Mouse (Mus musculus) mouse trophoblast stem cell (cell line): ENCODE results near the gene Rhox2h.
"Not testable (repeated sequence)": the region's sequence is repeated elsewhere in the genome, so short reads cannot be mapped to it uniquely, and the experiment has no call there.

ENCODE experiments used
- in situ Hi-C, 2 experiments: fragments of 300-500 bp; cut with MseI, MboI; formaldehyde crosslinking; loops; 2 replicates in 1 of 2; 3 replicates in 1 of 2; pipeline ENCODE4 v1.15.1; 2025

Gene Rhox2h

DNA sequence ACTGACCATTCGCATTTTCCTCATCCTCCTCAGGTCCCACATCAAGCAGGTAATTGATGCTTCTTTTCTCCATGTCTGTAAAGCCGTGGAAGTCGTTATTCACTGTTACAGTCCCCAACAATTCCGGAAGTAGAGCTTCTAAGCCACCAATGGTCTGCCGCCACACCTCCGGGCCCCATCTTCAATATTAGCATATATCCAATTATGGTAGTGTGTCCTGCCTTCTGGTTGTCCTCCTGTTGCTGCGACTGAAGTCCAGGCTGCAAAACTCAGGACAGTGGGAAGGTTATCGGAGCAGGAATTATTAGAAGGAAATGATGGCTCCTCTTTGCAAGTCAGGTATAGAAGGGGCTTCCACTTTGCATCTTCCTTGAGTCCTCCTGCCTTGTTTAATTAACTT lies at the start of gene Rhox2h:
TSS of gene Rhox2h (minus strand) at position 101 of the 400 bp plus-strand sequence.
- in situ Hi-C loops = not testable (repeated sequence)

DNA sequence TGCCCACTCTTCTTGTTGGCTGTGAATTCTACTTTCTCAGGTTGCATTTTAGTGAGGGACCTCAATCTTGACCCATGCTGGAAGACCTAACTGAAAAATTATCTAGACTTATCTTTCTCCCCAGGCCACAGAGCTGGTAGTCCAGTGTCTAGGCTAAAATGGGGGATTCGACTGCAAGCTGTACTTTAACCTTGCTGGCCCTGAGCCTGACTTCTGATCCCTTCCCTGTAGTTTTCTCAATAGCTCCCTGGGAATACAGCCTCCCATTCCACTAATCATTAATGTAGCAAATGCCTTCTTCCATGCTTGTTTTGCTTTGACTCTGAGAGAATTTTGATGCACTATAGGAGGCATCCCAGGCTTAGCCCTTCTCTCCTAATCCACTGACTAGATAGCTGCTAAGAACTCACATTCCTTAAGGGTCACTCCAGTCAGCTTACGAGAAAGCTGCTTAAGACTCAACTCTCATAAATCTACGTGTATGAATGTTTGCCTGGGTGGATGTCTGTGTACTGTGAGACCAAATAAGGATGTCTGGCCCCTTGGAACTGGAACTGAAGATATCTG lies 28.8 kb upstream of the Rhox2h start:
- in situ Hi-C loops = no loop called here

DNA sequence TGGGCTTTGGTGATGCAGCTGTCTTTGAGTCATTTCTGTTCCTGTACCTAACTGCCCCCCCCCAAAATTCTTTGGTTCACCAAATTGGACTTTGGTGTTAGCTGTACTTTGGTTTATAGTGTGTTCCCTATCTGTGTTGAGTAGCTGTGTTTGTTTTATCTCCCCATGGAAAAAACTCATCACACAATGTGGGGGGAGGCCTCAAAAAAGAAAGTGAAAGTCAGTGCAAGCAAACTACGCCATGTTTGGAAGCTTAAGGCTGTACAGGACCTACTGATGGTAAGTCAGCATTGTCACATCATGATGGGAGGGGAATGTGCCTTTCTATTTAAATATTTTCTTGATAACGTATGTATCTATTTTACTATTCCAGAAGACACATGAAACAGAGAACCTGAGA lies 19.2 kb upstream of the Rhox2h start:
- in situ Hi-C loops = no loop called here

DNA sequence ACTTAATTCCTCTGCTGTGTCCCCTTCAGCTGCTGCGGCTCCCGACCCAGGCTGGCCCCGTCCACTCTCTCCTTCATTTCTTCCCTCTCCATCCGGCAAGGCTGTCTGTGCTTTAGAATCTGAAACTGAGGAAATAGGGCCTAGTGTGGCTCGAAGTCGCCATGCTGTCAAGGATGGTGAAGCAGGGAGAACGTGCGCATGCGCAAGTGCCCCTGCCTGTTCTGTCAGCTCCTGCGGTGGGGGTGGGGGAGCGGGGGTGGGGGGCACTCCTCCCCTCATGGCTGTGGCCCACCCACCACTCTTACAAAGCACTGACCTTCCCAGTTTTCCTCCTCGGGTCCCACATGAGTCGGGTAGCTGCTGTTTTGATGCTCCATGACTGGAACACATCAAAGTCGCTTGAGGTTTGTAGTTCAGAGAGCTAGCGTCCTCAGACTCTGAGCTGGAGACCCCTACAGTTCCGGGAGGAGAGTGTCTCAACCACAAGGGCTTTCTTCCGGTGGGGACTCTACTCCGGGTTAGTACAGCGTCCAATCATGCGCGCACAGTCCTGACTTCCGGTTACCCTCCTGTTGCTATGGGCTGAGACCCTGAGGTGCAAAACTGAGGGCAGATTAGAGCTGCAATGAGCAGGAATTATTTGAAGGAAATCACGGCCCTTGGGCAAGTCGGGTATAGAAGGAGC lies 10.1 kb upstream of the Rhox2h start:
- in situ Hi-C loops = no loop called here

DNA sequence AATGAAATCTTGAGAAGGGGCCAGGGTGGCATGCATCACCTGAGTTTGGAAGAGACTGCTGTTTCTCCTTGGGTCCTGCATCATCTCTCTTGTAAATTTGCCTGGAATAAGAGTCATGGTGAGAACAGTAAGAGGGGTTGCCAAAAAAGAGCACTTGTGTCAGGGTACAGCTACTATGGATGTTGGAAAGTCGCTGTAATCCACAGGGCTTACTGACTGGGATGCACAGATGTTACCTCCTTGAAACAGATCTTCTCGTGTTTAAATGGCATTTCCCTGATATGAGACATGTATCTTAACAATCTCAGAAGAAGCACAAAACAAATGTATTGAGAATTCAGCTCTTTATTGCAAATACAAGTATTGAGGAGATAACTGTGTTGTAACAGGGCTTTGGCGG lies 4.4 kb downstream of the Rhox2h start, which contains the start of gene Rhox3h:
TSS of gene Rhox3h (minus strand) at position 101 of the 400 bp plus-strand sequence.
- in situ Hi-C loops = not testable (repeated sequence)

DNA sequence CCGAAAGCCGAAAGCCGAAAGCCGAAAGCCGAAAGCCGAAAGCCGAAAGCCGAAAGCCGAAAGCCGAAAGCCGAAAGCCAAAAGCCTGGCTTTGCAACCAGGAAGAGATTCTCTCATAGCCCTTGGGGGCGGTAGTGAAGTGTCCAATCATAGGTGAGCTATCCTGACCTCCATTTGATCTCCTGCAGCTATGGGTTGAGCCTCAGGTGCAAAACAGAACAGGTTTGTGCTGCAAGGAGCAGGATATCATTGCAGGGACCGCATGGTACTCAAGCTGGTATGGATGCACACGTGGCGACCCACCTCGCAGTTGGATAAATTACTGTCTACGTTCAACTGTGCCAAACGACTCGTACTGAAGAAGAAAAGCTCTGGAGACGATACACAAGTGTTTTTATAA lies 21.9 kb downstream of the Rhox2h start, which contains the start of gene Rhox4g:
TSS of gene Rhox4g (minus strand) at position 101 of the 400 bp plus-strand sequence.
- in situ Hi-C loops = not testable (repeated sequence)

DNA sequence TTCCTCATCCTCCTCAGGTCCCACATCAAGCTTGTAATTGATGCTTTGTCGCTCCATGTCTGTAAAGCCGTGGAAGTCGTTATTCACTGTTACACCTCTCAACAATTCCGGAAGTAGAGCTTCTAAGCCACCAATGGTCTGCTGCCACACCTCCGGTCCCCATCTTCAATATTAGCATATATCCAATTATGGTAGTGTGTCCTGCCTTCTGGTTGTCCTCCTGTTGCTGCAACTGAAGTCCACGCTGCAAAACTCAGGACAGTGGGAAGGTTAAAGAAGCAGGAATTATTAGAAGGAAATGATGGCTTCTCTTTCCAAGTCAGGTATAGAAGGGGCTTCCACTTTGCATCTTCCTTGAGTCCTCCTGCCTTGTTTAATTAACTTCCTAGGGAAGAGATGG lies 29.7 kb downstream of the Rhox2h start, which contains the start of gene Rhox2g:
TSS of gene Rhox2g (minus strand) at position 101 of the 400 bp plus-strand sequence.
- in situ Hi-C loops = loop anchor here in 1 of 2 experiments (5.0 kb wide), 1 partner anchor 151 kb away; the partner anchor contains the start of gene Rhox2d

DNA sequence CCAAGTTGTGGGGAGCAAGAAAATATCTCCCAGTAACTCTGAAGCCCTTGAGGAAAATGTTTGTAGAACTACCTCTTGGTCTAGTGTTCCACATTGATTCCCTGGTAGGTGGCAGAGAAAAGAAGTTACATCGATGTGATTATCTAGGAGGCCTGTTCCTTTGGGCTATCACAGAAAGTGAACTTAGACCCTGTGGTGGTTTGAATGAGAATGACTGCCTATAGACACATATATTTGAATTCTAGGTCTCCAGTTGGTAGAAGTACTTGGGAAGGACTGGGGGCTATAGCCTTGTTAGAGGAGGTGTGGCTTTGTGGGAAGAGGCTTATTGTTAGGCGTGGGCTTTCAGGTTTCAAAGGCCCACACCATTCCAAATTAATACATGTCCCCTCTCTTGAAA lies 44.6 kb downstream of the Rhox2h start, which contains the start of gene Rhox3g:
TSS of gene Rhox3g (minus strand) at position 101 of the 400 bp plus-strand sequence.
- in situ Hi-C loops = not testable (repeated sequence)
